Mouse (Mus musculus): ENCODE results near the gene Nedd4. TPM values are rescaled to one million over a fixed set of nuclear protein-coding genes. Genes with fewer than 3 reads are reported as not detected.
"Not testable (repeated sequence)": the region's sequence is repeated elsewhere in the genome, so short reads cannot be mapped to it uniquely, and the experiment has no call there.

Nedd4 gene
- polyA plus RNA-seq, 1 experiment: 215 TPM

GRCm38 (mm10) chr9:72665517-72665916 is 3.4 kb downstream of the Nedd4 start:
- H3K36me3 ChIP-seq (ENCODE audit: control insufficient read depth, insufficient read depth): peaks cover 59% of the 10 kb centered on the region
- TF ChIP-seq MYOG (IDR thresholded peaks at IDR 0.05; ENCODE audit: control insufficient read depth, extremely low read depth, insufficient read length): no peak
- TF ChIP-seq CTCF (IDR thresholded peaks at IDR 0.05; ENCODE audit: control insufficient read depth, insufficient read depth, insufficient read length): no peak
- TF ChIP-seq CEBPB (IDR thresholded peaks at IDR 0.05; ENCODE audit: low read depth): no peak
- TF ChIP-seq USF1 (IDR thresholded peaks at IDR 0.05; ENCODE audit: low read depth): no peak
- TF ChIP-seq FOSL1 (IDR thresholded peaks at IDR 0.05; ENCODE audit: insufficient read depth, low read length, poor library complexity, severe bottlenecking): no peak
- TF ChIP-seq MYOD1 (IDR thresholded peaks at IDR 0.05; ENCODE audit: control insufficient read depth, insufficient read length, low read depth): no peak
- no peak for TF ChIP-seq MAX (IDR thresholded peaks at IDR 0.05)

DNA sequence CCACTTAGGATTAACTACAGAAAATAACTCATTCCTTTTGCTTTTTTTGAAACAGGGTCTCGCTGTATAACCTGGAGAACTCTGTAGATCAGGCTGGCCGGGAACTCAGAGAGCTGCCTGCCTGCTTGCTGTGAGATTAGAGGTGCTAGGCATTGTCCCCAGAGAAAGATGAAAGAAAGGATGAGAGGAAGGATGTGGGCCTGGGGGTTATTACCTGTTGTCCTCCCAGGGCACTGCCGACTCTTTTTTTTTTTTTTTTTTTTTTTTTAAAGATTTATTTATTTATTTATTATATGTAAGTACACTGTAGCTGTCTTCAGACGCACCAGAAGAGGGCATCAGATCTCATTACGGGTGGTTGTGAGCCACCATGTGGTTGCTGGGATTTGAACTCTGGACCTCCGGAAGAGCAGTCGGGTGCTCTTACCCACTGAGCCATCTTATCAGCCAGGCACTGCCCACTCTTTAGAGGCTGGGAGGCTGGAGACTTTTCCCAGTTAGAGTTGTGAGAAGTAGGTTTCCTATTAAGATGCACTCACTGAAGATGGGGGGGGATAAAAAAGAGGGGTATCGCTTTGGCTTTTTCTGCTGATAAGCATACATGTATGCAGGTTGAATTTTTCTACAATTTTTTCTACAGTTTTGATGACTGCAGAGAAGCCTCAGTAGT is 4.3 kb downstream of the Nedd4 start:
- not testable (repeated sequence) for H3K27me3 ChIP-seq (ENCODE audit: control insufficient read depth, insufficient read depth, insufficient read length); H3K4me3 ChIP-seq (ENCODE audit: insufficient read depth, poor library complexity, severe bottlenecking); H3ac ChIP-seq (ENCODE audit: control insufficient read depth, insufficient read length, low read depth)
- Histone ChIP-seq H3K79me2 (ENCODE audit: control insufficient read depth, insufficient read depth) (peaks cover 91% of the 10 kb centered on the region), H3K79me3 (ENCODE audit: low read depth) (peaks cover 68% of the 10 kb centered on the region), H3K36me3 (ENCODE audit: control insufficient read depth, insufficient read depth) (peaks cover 69% of the 10 kb centered on the region)

More at GRCm38 (mm10) chr9:72665517-72665916, 3.4 kb downstream of the Nedd4 start:
- Histone ChIP-seq H3K79me2 (ENCODE audit: control insufficient read depth, insufficient read depth) (peaks cover 84% of the 10 kb centered on the region), H3K27me3 (ENCODE audit: control insufficient read depth, insufficient read depth, insufficient read length) (no peaks in the 10 kb centered on the region), H3ac (ENCODE audit: control insufficient read depth, insufficient read length, low read depth) (no peak overlapping the region), H3K79me3 (ENCODE audit: low read depth) (peaks cover 65% of the 10 kb centered on the region), H3K4me3 (ENCODE audit: insufficient read depth, poor library complexity, severe bottlenecking) (no peak overlapping the region)

DNA sequence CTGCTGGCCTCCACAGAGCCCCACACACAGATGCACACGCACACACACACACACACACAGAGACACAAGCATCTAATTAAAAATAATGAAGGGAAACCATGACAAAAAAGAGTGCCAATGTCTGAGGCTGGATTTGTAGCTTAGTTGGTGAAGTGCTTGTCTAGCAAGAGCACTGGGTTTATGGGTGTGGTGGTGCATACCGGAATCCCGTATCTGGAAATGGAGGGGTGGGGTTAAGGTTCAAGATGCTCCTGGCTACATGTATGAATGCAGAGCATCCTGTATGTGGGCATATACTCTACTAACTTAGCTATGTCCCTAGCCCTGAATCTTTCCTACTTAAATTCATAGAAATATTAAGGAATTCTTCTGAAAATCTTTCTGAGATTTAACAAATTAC is 5.0 kb downstream of the Nedd4 start:
- peaks cover 95% of the 10 kb centered on the region for H3K79me2 ChIP-seq (ENCODE audit: control insufficient read depth, insufficient read depth)
- peaks cover 69% of the 10 kb centered on the region for H3K79me3 ChIP-seq (ENCODE audit: low read depth)
- H3K36me3 ChIP-seq (ENCODE audit: control insufficient read depth, insufficient read depth): peaks cover 75% of the 10 kb centered on the region
- H3K27me3 ChIP-seq (ENCODE audit: control insufficient read depth, insufficient read depth, insufficient read length): no peaks in the 10 kb centered on the region
- no peak overlapping the region for H3K4me3 ChIP-seq (ENCODE audit: insufficient read depth, poor library complexity, severe bottlenecking)
- TF ChIP-seq MAX (IDR thresholded peaks at IDR 0.05) (no peak), FOSL1 (IDR thresholded peaks at IDR 0.05; ENCODE audit: insufficient read depth, low read length, poor library complexity, severe bottlenecking) (no peak)
- H3ac ChIP-seq (ENCODE audit: control insufficient read depth, insufficient read length, low read depth): no peak overlapping the region

DNA sequence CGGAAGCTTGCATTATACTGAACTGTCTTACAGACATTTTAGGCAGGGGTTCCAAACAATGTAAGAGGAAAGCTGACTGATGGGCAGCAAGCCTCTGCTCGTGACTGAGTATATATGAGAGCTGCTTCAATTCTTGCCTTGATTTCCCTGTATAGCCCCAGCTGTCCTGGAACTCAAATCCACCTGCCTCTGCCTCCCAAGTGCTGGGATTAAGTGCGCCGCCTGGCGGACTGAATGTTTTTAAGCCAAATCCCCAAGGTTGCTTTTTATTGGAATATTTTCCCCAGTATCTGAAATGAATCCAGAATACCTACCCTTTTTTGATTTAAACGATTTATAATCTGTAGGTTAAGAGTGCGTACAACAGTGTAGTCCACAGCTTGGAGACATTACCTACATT is 7.2 kb downstream of the Nedd4 start:
- no peak for TF ChIP-seq CEBPB (IDR thresholded peaks at IDR 0.05; ENCODE audit: low read depth)
- TF ChIP-seq USF1 (IDR thresholded peaks at IDR 0.05; ENCODE audit: low read depth): no peak
- no peak for TF ChIP-seq MAX (IDR thresholded peaks at IDR 0.05)
- no peak for TF ChIP-seq FOSL1 (IDR thresholded peaks at IDR 0.05; ENCODE audit: insufficient read depth, low read length, poor library complexity, severe bottlenecking)
- TF ChIP-seq MYOG (IDR thresholded peaks at IDR 0.05; ENCODE audit: control insufficient read depth, extremely low read depth, insufficient read length): no peak
- TF ChIP-seq CTCF (IDR thresholded peaks at IDR 0.05; ENCODE audit: control insufficient read depth, insufficient read depth, insufficient read length): no peak
- no peak for TF ChIP-seq MYOD1 (IDR thresholded peaks at IDR 0.05; ENCODE audit: control insufficient read depth, insufficient read length, low read depth)
- H3K27me3 ChIP-seq (ENCODE audit: control insufficient read depth, insufficient read depth, insufficient read length): no peaks in the 10 kb centered on the region
- H3ac ChIP-seq (ENCODE audit: control insufficient read depth, insufficient read length, low read depth): no peak overlapping the region
- H3K79me3 ChIP-seq (ENCODE audit: low read depth): peaks cover 54% of the 10 kb centered on the region
- peaks cover 89% of the 10 kb centered on the region for H3K79me2 ChIP-seq (ENCODE audit: control insufficient read depth, insufficient read depth)
- no peak overlapping the region for H3K4me3 ChIP-seq (ENCODE audit: insufficient read depth, poor library complexity, severe bottlenecking)
- H3K36me3 ChIP-seq (ENCODE audit: control insufficient read depth, insufficient read depth): peaks cover 93% of the 10 kb centered on the region

GRCm38 (mm10) chr9:72672361-72672760 is 10.2 kb downstream of the Nedd4 start:
- Histone ChIP-seq H3K79me2 (ENCODE audit: control insufficient read depth, insufficient read depth) (peaks cover 69% of the 10 kb centered on the region), H3K27me3 (ENCODE audit: control insufficient read depth, insufficient read depth, insufficient read length) (no peaks in the 10 kb centered on the region), H3K36me3 (ENCODE audit: control insufficient read depth, insufficient read depth) (peaks cover 93% of the 10 kb centered on the region), H3K79me3 (ENCODE audit: low read depth) (peaks cover 28% of the 10 kb centered on the region), H3ac (ENCODE audit: control insufficient read depth, insufficient read length, low read depth) (no peak overlapping the region), H3K4me3 (ENCODE audit: insufficient read depth, poor library complexity, severe bottlenecking) (no peak overlapping the region)
- TF ChIP-seq MYOD1 (IDR thresholded peaks at IDR 0.05; ENCODE audit: control insufficient read depth, insufficient read length, low read depth) (no peak), CTCF (IDR thresholded peaks at IDR 0.05; ENCODE audit: control insufficient read depth, insufficient read depth, insufficient read length) (peak; percentile 63)

DNA sequence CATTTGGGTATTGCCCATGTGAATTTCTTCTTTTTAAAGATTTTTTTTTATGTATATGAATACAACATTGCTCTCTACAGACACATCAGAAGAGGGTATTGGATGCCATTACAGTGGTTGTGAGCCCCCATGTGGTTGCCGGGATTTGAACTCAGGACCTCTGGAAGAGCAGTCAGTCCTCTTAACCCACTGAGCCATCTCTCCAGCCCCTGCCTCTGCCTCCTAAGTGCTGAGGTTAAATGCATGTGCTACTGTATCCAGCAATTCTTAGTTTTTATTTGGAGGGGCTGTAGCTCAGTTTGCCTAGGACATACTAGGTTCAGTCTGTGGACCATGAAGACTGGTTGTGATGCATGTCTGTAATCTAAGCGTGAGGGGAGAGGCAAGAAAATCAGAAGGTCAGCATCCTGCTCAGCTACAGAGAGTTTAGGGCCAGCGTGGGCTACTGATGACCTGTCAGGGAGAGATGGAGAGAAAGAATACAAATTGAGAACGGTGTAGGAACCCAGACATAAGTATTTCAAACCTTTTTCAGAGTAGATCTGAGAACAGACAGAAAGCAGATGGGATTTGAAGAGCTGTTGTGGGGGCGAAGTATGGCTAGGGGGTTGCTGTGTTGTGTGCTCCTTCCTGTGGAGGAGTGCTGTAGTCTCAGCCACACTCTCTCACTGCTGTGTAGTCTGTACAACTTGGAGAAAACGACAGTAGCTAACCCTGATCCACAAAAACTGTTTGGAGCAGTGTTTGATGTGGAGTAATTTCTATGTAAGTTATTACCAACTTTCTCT is 13.0 kb downstream of the Nedd4 start:
- no peaks in the 10 kb centered on the region for H3K27me3 ChIP-seq (ENCODE audit: control insufficient read depth, insufficient read depth, insufficient read length)
- peaks cover 90% of the 10 kb centered on the region for H3K36me3 ChIP-seq (ENCODE audit: control insufficient read depth, insufficient read depth)
- no peak overlapping the region for H3K4me3 ChIP-seq (ENCODE audit: insufficient read depth, poor library complexity, severe bottlenecking)
- peaks cover 41% of the 10 kb centered on the region for H3K79me2 ChIP-seq (ENCODE audit: control insufficient read depth, insufficient read depth)
- peaks cover 12% of the 10 kb centered on the region for H3K79me3 ChIP-seq (ENCODE audit: low read depth)
- no peak for TF ChIP-seq CEBPB (IDR thresholded peaks at IDR 0.05; ENCODE audit: low read depth)
- TF ChIP-seq MYOG (IDR thresholded peaks at IDR 0.05; ENCODE audit: control insufficient read depth, extremely low read depth, insufficient read length): no peak
- TF ChIP-seq FOSL1 (IDR thresholded peaks at IDR 0.05; ENCODE audit: insufficient read depth, low read length, poor library complexity, severe bottlenecking): no peak
- TF ChIP-seq USF1 (IDR thresholded peaks at IDR 0.05; ENCODE audit: low read depth): no peak
- TF ChIP-seq MAX (IDR thresholded peaks at IDR 0.05): no peak
- no peak for TF ChIP-seq MYOD1 (IDR thresholded peaks at IDR 0.05; ENCODE audit: control insufficient read depth, insufficient read length, low read depth)
- no peak for TF ChIP-seq CTCF (IDR thresholded peaks at IDR 0.05; ENCODE audit: control insufficient read depth, insufficient read depth, insufficient read length)
- H3ac ChIP-seq (ENCODE audit: control insufficient read depth, insufficient read length, low read depth): no peak overlapping the region
